ENCODE assay signal across 30 mouse cellular contexts in genomic region chr5:30681970-30682369, GRCm38 (mm10). TPM values are rescaled to one million over a fixed set of nuclear protein-coding genes. Genes with fewer than 3 reads are reported as not detected.
"Had no signal": no experiment of that assay in that cellular context is flagged by ENCODE, and none has a peak within 500 bp of the region (broad histone marks: within the 10 kb centered on the region; RNA-seq: fewer than 3 reads in every experiment).

No protein-coding gene starts in this region.

- H3K4me3 ChIP-seq: embryonic facial prominence, embryonic 10.5 days; embryonic facial prominence, embryonic 12.5 days; embryonic facial prominence, embryonic 13.5 days; embryonic facial prominence, embryonic 15.5 days; erythroblast, embryonic 14.5 days; forebrain, embryonic 10.5 days; forebrain, embryonic 13.5 days; forebrain, embryonic 15.5 days; gastrocnemius, adult 2 months; heart, adult 2 months had no signal

- H3K27me3 ChIP-seq: embryonic facial prominence, embryonic 12.5 days; embryonic facial prominence, embryonic 13.5 days; embryonic facial prominence, embryonic 15.5 days; forebrain, embryonic 13.5 days; forebrain, embryonic 15.5 days had no signal

- ATAC-seq: forebrain, embryonic 13.5 days; forebrain, embryonic 14.5 days; forebrain, embryonic 15.5 days; forebrain, embryonic 16.5 days; forebrain, postnatal 0 days had no signal

- H3K27ac ChIP-seq: embryonic facial prominence, embryonic 10.5 days; embryonic facial prominence, embryonic 12.5 days; embryonic facial prominence, embryonic 13.5 days; embryonic facial prominence, embryonic 15.5 days; forebrain, embryonic 10.5 days; forebrain, embryonic 13.5 days; forebrain, embryonic 15.5 days; gastrocnemius, adult 2 months; heart, adult 2 months had no signal

- H3K4me1 ChIP-seq: embryonic facial prominence, embryonic 10.5 days; embryonic facial prominence, embryonic 12.5 days; embryonic facial prominence, embryonic 13.5 days; embryonic facial prominence, embryonic 15.5 days; forebrain, embryonic 10.5 days; forebrain, embryonic 13.5 days; forebrain, embryonic 15.5 days had no signal

- H3K9me3 ChIP-seq: embryonic facial prominence, embryonic 10.5 days; embryonic facial prominence, embryonic 12.5 days; embryonic facial prominence, embryonic 13.5 days; embryonic facial prominence, embryonic 15.5 days; forebrain, embryonic 10.5 days; forebrain, embryonic 13.5 days; forebrain, embryonic 15.5 days had no signal

- DNase-seq: cerebellum, adult 18-20 months; cerebellum, adult 2 months; cerebellum, adult 8-10 months; cerebellum, adult 9-10 months; cerebellum, adult 9-11 months; cerebellum, postnatal 10 days; cerebellum, postnatal 14 days; cerebellum, postnatal 25 days; cerebellum, postnatal 36 days; embryo, embryonic 11 days; forebrain, postnatal 0 days; gastrocnemius, adult 2 months; gastrocnemius, postnatal 10 days; gastrocnemius, postnatal 14 days; gastrocnemius, postnatal 25 days; gastrocnemius, postnatal 36 days; heart, adult 18-20 months; heart, adult 2 months had no signal

- H3K4me2 ChIP-seq: embryonic facial prominence, embryonic 12.5 days; embryonic facial prominence, embryonic 13.5 days; embryonic facial prominence, embryonic 15.5 days; forebrain, embryonic 13.5 days; forebrain, embryonic 15.5 days had no signal

- H3K36me3 ChIP-seq: embryonic facial prominence, embryonic 15.5 days; forebrain, embryonic 15.5 days had no signal

- H3K9ac ChIP-seq: embryonic facial prominence, embryonic 12.5 days; embryonic facial prominence, embryonic 13.5 days; embryonic facial prominence, embryonic 15.5 days; forebrain, embryonic 13.5 days; forebrain, embryonic 15.5 days; forebrain, postnatal 0 days had no signal

RNA-seq across cellular contexts. Expression of gene Dpysl5, which starts 29.4 kb away (rescaled TPM):
- total RNA-seq: common myeloid progenitor, adult 5-6 weeks; granulocyte monocyte progenitor cell, adult 5-6 weeks had no signal
- polyA plus RNA-seq: erythroblast, embryonic 14.5 days had no signal
